Mouse (Mus musculus) heart, adult 10 weeks (tissue): Measurements from ENCODE around the gene Olfr1284. TPM values are rescaled to one million over a fixed set of nuclear protein-coding genes. Genes with fewer than 3 reads are reported as not detected.

Experiments used
- polyA plus RNA-seq: library from polyadenylated mRNA; stranded (reverse); fragments of 350-450 nt; fragmentation: Illumina TruSeq; extraction: RNeasy Lipid Tissue Mini Kit (QIAGEN cat#74804); gene quantifications from one replicate; pipeline ENCODE4 v1.2.3, GENCODE M21; 2014; ENCODE audit warnings: low read depth, low replicate concordance

Olfr1284 gene
- not detected for polyA plus RNA-seq

GRCm38 (mm10) chr2:111375222-111375621 is at the start of gene Olfr1284:
TSS of gene Olfr1284 (plus strand) at chr2:111375522.

GRCm38 (mm10) chr2:111326220-111326619 is 49.1 kb upstream of the Olfr1284 start, which contains the start of gene Olfr1281:
TSS of gene Olfr1281 (plus strand) at chr2:111326520.

DNA sequence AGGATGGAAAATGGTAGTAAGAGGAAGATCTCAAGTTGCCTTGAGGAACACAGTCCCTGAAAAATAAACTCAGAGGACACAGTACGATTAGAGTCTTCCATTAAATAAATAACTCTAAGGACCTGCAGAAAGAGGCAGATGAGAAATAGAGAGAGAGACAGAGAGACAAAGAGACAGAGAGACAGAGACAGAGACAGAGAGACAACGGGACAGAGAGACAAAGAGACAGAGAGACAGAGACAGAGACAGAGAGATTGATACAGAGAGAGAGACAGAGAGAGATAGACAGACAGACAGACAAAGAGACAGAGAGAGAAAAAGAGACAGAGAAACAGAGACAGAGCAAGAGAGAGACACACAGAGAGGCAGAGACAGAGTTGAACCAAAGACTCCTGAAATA is 39.3 kb upstream of the Olfr1284 start, which contains the start of gene Olfr1282:
TSS of gene Olfr1282 (minus strand) at position 101 of the 400 bp plus-strand sequence.

GRCm38 (mm10) chr2:111366490-111366889 is 8.8 kb upstream of the Olfr1284 start, which contains the start of gene Olfr1283:
TSS of gene Olfr1283 (plus strand) at chr2:111366790.

DNA sequence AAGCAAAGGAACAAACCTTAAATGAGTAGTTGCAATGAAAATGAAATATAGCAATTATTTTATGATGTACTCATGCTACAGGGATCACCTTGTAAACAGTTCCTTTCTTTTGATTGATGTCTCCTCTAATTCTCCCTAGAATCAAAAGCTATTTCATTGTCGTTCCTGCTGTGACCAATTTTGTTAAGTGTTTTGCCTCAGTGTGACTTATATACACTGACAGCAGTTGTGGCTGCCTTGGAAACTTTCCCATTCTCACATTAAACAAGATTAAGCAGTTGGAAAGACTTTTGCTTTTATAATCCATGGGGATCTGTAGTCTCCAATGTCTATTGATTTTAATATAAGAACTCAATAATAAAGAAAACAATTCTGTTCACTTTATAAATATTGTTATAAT is 47.6 kb downstream of the Olfr1284 start, which contains the start of gene Olfr1286:
TSS of gene Olfr1286 (minus strand) at position 185 of the 400 bp plus-strand sequence.

Other genes starting within 250 kb of the Olfr1284 start
- gene Gm15130, start 222.6 kb upstream of the Olfr1284 start, polyA plus RNA-seq: not detected
- not detected for gene 4930430A15Rik, start 145.9 kb upstream of the Olfr1284 start, polyA plus RNA-seq
- not detected for gene Olfr1275, start 140.2 kb upstream of the Olfr1284 start, polyA plus RNA-seq
- gene Olfr1276, start 121.0 kb upstream of the Olfr1284 start, polyA plus RNA-seq: not detected
- gene Olfr1277, start 101.4 kb upstream of the Olfr1284 start, polyA plus RNA-seq: not detected
- gene Olfr1278, start 85.4 kb upstream of the Olfr1284 start, polyA plus RNA-seq: not detected
- gene Olfr1279, start 74.9 kb upstream of the Olfr1284 start, polyA plus RNA-seq: not detected
- not detected for gene Olfr1280, start 61.5 kb upstream of the Olfr1284 start, polyA plus RNA-seq
- gene Olfr1281, start 49.0 kb upstream of the Olfr1284 start, polyA plus RNA-seq: not detected
- not detected for gene Olfr1282, start 39.4 kb upstream of the Olfr1284 start, polyA plus RNA-seq
- gene Olfr1283, start 8.7 kb upstream of the Olfr1284 start, polyA plus RNA-seq: not detected
- not detected for gene Olfr1286, start 47.6 kb downstream of the Olfr1284 start, polyA plus RNA-seq
- not detected for gene Olfr1287, start 73.6 kb downstream of the Olfr1284 start, polyA plus RNA-seq
- not detected for gene Olfr1288, start 98.6 kb downstream of the Olfr1284 start, polyA plus RNA-seq
- gene Olfr1289, start 105.3 kb downstream of the Olfr1284 start, polyA plus RNA-seq: not detected
- not detected for gene Olfr1290, start 118.3 kb downstream of the Olfr1284 start, polyA plus RNA-seq
- gene Olfr1291-ps1, start 121.7 kb downstream of the Olfr1284 start, polyA plus RNA-seq: not detected
- gene Olfr1293-ps, start 149.7 kb downstream of the Olfr1284 start, polyA plus RNA-seq: not detected
- not detected for gene Olfr1294, start 164.8 kb downstream of the Olfr1284 start, polyA plus RNA-seq
- gene Olfr1295, start 194.2 kb downstream of the Olfr1284 start, polyA plus RNA-seq: not detected